Mouse (Mus musculus): ENCODE data around the gene Adarb2. TPM values are rescaled to one million over a fixed set of nuclear protein-coding genes. Genes with fewer than 3 reads are reported as not detected.

Gene Adarb2
- total RNA-seq (2021): under 1 TPM in 1 of 2 experiments, not detected in 1; 0.06 TPM
- long read RNA-seq, experiment 1: 0 reads
- long read RNA-seq, experiment 2: 0 reads

DNA sequence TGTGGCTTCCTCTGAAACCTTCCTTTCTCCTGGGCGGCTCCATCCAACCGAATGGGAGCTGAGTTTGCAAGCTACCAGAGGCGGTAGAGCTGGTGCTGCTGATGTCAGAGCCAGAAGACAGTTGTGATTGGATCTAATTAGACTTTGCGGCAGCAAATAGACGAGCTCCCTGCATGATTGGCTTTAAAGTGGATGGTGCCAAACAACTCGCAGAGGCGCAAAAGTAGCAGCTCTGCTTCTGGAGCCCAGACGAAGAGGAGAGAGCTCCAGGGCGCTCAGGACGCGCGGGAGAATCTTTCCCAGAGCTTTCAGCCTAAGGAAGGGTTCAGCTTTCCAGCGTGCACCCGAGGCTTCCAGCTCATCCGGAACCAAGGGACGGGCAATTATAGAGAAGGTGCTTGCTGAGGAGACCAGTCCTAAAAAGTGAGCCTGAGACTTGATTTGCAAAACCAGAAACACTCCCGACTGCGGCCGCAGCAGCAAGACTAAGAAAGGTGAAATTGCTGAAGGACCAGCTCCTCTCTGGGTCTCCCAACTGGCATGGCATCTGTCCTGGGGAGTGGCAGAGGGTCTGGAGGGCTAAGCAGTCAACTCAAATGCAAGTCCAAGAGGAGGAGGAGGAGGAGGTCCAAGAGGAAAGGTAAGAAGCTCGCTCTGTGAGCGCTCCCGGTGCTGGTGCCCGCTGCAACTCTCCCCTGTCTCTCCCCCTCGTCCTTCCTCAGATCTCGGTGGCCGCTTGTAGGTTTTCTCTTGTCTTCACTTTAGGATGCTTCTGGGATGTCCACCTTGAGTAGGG is at the start of gene Adarb2:
TSS of gene Adarb2 (plus strand) at position 186 of the 796 bp plus-strand sequence.
- DNase-seq (ENCODE audit: low spot score in 2 of 2): no peak

DNA sequence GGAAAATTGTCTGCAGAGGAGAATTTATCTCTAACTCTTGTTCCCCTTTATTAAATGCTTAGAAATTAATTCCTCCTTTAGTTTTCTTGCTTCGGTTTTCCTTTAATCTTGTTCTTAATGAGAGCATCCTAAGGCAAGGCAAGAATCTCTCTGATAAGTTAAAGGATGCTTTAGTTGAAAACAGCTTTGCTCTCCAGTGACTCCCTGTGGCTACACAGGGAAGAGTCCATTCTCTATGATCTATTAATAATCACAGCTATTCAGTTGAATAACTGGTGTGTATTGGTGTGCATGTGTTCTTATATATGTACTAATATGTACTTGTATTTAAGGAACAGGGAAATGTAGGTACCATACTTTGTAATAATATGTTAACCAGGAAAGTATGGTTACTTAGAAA is 28.9 kb upstream of the Adarb2 start:
- no peak for DNase-seq (ENCODE audit: low spot score in 2 of 2)

DNA sequence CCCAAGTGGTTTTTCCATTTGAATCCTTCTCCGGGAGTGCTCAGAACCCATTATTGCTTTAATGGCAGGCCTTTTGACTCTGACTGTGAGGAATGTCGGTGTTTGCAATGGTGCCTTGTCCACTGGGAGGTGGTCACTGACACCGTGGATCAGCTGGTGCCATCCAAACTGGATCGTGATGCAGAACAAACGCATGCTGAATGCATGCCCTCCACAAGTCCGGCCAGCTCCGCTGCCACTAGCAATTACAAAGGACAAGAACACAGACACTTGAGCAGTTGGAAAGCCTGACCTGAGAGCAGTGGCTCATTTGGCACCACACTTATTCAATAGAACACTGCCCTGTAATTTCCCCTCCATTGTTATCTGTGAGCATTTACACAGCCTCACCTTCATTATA is 10.7 kb upstream of the Adarb2 start:
- no peak for DNase-seq (ENCODE audit: low spot score in 2 of 2)

DNA sequence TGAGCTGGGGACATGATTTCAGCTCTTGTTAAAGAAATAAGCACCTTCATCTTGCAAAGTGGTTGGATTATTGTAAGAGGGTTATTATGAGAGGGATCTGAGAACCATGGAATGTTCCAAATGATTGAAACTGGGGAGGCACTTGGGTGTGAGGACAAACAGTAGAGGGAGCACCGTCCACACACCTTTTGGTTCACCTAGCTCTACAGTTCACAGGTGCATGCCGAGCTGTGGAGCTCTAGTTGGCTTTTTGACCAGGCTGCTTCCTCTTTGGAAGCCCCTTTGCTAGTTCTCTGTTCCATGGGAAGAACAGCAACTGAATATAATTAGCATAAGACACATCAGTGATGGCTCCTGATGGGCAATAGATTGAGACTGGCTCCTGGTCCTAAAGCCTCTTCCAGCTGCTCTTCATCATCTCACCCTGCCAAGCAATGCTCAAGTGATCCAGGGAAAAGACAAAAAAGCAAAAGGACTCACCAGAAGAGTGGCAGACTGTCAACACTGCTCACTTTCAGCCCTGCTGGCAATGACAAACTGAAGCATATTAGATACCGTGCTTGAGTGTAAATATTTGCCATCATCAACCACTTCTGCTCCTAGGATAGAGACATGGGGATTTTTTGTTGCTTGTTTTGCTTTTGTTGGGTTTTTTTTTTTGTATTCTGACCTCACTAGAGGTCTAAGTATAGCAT is 3.3 kb upstream of the Adarb2 start:
- no peak for DNase-seq (ENCODE audit: low spot score in 2 of 2)

DNA sequence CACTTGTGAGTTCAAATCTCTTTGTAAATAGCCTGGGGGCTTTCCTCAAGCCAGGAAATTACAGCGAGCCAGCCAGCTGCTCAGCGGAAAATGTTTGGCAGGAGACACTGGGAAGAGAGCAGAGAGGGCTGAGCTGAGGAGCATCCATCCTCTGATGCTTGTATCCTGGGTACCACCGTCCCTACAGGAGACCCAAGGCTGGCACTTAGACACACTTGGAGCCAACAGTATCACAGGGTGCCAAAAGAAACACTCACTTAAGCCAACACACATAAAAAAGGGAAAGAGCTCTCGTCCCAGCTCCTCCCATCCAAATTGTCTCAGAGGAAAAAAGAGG is 779 bp downstream of the Adarb2 start:
- no peak for DNase-seq (ENCODE audit: low spot score in 2 of 2)

DNA sequence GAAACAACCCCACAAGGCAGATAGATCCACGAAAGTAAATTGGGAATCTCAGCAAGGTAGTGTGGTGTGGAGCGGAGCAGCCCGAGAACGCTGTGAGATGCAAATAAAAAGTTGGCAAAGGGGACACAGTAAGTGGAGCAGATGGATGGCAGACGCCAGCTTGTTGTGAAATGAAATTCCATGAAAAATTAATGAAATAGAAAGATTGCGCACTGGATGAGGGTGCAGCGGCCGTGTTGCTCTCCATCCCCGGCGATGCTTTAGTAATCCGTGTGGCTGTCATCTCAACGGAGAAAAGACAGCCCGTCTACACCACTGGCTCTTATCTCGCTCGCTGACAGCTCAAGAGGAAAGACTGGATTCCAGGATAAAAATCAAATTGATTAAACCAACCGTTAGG is 4.7 kb downstream of the Adarb2 start:
- DNase-seq (ENCODE audit: low spot score in 2 of 2): no peak

DNA sequence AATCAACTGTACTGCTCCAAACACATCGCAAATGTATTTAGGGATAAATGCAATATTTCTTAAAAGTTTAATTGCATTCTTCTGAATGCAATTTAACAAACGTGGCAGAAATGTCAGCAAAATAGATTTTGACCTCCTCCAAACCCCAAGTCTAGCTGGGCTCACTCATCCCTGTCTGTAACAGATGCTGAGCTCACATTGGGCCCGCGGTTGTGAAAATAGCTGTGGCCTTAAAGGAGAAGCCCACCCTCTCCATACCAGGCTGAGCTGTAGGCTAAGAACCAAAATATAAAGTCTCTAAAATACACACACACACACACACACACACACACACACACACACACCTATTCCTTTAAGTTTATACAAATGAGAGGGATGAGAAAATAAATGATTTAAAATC is 8.1 kb downstream of the Adarb2 start:
- no peak for DNase-seq (ENCODE audit: low spot score in 2 of 2)

DNA sequence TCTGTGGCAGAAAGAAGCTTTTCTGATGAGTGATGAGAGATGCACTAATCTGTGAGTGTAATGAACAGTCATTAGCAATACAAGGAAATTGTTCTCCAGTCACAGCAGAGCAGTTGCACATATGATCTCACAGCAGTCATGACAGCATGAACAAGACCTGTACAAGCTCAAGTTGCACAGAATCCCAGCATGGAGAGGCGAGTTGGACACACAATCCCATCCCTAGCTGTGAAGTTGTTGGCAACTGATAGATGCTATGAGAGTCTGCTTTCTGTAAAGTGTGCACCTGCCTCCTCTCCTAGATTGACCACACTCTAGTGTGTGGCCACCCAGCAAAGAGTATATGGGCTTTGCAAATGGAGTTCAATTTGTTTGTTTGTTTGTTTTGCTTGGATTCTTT is 36.2 kb downstream of the Adarb2 start:
- no peak for DNase-seq (ENCODE audit: low spot score in 2 of 2)

DNA sequence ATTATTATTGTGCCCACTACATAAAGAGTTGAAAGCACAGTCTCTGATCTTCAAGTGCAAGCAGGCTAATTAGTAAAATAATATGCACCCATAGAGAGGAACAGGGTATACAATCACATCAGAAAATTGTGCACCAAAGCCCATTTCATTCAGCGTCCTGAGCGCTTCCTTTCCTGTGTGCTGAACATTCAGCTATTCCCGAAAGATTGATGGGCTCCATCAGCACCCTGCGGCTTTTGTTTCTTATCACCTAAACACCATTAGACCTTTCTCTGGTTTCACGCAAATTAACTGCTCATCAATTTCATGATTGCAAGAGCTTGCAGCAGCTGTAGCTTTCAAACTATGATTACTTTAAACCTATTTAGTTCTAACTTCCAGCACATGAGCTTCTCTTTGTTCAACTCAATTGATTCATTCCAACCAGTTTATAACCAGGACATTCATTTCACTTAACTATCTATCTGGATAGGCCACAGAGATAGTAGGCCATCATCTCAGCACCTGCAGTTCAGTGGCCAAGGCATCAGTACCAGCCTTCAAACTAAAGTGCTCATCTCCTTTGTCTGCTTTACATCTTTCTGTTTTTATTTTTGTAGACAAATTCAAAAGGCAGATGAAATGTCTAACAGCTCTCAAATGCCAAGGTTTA is 45.5 kb downstream of the Adarb2 start:
- no peak for DNase-seq (ENCODE audit: low spot score in 2 of 2)

DNA sequence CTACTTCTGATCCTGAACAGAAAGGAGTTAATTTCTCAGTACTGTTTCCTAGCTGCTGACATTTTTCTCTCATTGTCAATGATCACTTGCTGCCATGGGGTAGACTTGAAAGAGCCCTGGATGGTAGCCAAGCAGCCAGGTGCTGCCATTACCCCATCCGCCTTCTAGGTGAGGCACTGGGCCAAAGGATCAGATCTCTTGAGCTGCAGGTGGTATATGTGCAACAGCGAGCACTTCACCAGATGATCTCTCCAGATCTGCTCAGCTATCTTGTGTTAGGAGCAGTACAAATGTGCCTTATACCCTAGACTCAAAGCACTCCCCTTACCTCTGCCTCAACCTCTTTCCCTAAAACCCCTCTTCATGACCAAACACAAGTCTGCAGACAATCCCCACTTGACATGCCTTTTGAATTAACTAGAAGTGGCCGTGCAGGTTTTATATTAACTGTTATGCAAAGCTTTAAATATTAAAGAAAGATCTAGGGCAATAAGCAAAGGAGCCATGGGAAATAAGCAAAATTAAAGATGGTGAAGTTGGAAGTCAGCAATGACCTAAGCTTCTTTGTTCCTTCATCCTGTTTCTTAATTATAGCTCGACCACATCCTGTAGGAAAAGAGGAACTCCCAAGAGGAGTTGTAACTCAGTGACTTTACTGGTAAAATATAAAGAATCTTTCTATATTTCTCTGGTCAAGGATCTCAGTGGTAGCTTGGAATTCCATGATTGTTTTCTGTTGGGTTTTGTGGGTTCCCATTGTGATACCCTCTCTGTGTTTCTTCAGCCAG is 69.7 kb downstream of the Adarb2 start:
- no peak for DNase-seq (ENCODE audit: low spot score in 2 of 2)

DNA sequence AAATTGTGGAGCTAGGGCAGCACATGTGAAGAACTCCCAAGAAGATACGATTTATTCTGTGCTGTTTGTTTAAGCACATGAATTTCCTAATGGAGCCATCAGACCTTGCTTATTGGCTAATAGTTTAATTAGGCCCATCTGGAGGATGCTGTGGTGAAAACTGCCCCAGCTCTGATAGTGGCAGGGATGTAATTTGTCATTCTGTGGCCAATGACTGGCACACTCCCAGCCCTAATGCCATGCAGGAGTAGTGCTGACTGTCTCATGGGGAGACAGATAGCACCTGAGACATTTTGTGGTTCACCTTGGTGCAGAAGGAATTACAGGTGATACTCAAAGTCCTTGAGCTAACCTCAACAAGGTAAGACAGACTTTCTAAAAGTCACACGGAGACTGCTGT is 80.5 kb downstream of the Adarb2 start:
- no peak for DNase-seq (ENCODE audit: low spot score in 2 of 2)

DNA sequence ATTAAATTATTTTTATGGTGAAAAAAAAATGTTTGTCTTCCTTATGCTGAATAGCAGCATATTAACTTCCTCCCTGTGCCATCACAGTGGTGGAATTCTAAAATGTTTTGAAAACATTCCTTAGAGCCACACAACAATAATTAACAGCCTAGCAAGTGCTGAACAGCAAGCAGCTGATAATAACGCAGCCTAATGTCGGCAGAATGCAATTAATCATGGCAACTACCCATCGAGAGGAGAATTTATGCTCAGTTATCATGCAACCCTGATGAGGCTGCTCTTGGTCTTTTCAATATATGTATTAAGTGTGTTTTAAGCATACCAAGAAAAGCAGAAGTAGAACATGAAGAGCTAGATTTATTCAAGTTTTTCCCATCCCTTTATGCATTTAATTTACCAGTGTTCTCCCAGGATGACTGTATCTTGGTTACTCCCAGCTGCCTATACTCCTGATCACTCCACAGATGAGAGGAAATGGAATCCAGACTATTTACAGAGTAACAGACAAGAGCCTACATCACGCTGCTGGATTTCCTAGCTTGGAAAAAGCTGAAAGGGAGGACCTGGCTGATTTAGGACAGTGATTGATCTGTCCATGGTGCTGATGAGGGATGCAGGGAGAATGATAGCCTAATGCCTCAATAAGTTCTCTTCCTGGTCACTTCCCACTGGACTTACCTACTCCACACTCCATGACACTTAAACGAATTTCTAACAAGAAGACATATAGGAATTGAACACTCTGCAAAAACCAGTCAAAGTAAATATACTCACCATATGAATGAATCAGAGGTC is 113.9 kb downstream of the Adarb2 start:
- DNase-seq (ENCODE audit: low spot score in 2 of 2): no peak

DNA sequence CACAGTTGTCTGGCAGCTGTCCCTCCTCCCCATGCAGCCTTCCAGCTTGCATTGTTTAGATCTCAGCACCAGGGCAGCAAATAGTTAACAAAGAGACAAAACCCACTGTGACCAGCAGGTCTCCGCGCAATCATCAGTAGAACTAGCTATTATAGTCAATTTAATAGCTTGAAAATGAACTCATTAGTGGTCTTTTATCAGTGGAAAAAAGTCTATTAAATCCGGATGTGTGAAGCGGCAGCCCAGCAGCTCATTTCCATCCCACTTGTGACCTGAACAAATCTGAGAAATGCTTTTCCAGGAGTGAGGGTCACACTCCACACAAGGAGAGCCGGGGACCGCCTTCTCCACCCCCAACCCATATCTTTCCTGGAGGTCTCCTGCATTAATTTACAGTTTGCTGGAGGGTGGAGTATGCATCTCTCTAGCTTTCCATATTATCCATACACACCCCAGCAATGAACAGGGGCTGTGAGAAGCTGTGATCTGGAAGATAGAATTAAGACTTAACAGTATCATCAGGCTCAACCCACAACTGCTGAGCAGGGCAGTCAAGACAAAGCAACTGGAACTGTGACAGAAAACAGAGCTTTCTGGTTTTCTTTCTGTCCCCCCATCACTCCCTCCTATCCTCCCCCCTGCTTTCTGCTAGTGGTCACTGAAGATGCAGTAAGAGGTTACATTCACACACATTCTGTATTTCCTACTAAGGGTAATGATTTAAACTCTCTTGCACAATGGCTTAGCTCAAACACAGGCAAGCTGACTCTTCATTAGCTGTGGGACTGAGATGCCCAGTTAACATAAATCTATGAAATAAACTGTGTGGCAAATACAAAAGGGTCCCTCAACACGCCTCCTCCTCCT is 131.2 kb downstream of the Adarb2 start:
- no peak for DNase-seq (ENCODE audit: low spot score in 2 of 2)

DNA sequence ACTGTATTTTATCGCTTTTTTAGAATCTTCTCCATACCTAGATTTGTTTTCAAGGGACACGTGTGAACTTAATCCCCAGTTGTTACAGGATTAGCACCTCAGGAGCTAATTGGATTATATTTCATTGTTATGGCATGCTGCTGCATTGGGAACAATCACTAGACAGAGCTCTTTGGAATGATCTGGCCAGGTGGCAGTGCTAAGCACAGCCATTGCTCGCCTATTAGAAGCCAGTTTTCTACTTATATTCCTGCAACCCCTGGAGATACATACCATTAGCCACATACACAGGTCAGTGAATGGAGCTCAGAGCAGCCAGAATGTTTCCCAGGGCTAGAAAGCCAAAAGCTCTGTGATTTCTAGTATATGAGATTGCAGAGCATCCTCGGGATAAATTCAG is 131.9 kb downstream of the Adarb2 start:
- DNase-seq (ENCODE audit: low spot score in 2 of 2): no peak

DNA sequence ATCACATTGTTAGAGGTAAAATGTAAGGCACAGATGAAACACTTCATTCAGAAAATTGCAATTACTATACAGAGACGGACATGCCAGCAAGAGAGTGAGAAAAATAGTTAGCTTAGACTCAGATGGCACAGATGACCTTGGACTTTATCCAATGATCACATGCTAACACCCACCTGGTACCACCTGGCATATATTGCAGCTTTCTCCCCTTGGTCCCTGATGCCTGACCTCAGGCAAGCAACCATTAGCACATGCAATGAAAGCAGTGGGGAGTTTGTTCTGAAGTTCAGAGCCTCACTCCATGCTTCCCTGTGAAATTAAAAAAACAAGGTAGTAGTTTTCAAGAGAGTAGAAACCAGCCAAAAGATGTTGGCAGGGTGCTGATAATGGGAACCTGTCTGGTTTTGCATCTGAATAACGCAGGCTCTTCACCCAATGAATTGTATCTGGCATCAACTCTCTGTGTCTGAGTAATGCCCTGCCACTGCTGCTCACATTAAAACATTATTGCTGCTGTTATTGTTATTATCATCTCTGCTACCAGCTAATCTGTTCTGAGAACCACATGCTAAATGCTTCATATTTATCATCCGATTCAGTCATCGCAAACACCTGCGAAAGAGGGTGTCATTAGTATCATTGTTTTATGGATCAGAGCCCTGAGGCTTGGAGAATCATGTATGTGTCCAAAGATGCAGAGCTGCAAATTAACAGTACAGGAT is 138.6 kb downstream of the Adarb2 start:
- no peak for DNase-seq (ENCODE audit: low spot score in 2 of 2)

DNA sequence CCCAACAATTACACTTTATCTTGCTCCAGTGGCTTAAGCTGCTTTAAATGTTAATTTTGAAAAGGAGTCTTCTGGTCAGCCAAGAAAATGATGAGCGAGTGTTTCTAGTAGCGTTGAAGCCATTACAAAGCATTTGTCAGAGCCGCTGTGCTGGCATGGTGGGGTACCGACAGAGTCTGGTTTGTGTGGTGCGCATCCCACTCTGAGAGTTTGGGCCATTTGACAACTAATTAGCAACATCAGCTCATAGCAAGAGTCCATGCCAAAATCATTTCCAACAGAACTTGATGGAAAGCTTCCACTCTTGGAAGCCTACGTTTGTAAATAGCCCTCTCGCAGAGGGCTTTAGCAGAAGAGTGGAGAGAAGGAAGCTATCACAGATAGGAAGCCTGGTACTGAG is 144.5 kb downstream of the Adarb2 start:
- DNase-seq (ENCODE audit: low spot score in 2 of 2): no peak

DNA sequence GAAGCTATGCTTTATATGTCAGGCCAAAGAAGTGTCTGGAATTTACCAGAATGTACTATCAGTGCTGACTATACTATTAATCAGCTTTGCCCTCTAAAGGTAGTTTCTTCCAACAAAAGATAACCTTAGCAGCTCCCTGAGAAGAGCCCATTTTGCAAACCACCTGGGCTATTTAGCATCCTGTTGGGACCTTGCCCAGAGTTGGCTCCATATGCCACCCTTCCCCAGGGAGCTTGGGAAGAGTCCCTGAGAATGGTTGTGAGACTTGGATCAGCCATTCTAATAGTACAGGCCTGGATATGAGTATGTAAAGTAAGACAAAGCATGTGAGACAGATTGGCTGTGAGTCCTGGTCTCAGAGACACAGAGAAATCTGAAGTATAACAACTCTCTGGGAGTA is 149.7 kb downstream of the Adarb2 start:
- DNase-seq (ENCODE audit: low spot score in 2 of 2): no peak

DNA sequence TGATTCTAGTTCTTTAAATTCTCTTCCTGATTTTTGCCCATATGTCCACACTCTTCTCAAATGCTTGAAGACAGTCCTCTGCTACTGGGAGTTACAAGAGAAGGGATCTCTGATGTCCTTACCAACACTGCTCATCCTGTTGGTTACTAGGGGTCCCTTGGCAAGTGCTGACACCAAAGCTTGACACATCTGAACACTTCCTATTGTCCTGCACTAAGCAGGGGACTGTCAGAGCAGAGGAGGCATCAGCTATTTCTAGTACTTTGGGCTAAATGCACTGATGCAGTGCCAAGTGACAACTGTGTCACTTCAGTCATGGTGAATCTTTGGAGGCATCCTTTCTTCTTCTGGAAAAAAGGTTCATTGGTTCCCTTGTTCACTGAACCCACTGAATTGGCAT is 150.3 kb downstream of the Adarb2 start:
- DNase-seq (ENCODE audit: low spot score in 2 of 2): no peak

DNA sequence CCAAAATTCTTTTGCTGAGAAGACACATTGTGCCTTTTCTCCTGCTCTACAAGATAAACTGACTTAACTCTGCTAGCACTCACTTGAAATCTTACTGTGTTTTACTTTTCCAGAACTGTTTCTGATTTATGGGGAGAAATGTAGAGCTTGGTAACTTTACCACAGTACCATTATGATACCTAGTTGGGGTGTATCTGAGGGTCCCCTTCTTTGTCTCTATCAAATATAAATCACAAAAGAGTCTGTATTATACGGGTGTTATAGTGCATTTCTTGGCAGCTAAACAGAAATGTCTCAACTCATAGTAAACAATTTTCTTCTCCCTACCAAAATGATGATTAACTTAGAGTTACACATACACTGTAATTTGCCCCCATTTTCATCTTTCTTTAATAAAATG is 162.9 kb downstream of the Adarb2 start:
- DNase-seq (ENCODE audit: low spot score in 2 of 2): no peak

Data from adrenal gland, adult 18-20 months (tissue).